Mouse (Mus musculus): ENCODE measurements around the gene Exoc5. TPM values are rescaled to one million over a fixed set of nuclear protein-coding genes. Genes with fewer than 3 reads are reported as not detected.

The Exoc5 gene
- polyA plus RNA-seq, 1 experiment from 2014 or later = 94.0 TPM

DNA sequence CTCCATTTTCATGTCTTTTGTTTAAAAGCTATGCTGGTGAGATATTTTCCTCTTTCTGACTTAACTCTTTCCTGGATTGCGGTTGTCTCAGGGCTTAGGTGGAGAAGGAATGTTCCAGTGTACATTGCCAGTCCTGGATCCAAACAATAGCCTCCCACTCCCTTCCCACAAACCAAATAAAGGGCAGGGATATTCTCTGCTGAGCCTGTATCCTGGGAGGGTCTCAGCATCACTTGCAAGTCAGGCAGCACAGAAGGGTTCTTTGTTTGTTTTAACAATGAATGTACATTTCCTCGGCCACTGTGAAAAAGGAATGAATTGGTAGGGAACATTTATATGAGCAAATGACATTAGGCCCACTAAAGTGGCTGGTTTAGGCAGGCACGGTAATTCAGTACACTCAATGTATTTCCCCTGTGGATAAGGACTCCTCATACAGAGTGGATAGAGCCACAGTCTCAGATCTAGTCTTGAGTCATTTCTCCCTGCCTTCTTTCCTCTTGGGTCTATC lies 74.3 kb downstream of the Exoc5 start:
- no peak overlapping the region for H3K9ac ChIP-seq
- peaks cover 28% of the 10 kb centered on the region for H3K4me1 ChIP-seq
- peaks cover 13% of the 10 kb centered on the region for H3K27me3 ChIP-seq
- H3K36me3 ChIP-seq (replicated peaks) = no peaks in the 10 kb centered on the region
- peak overlapping the region; percentile 53; the same call in 1 of the 2 replicates for H3K27ac ChIP-seq
- ATAC-seq (ENCODE audit: low FRiP score) = no peak
- H3K4me2 ChIP-seq = peak overlapping the region; percentile 19; the same call in 1 of the 2 replicates
- 12% methylated on average over 3 of the region's 3 CpGs for WGBS
- no peaks in the 10 kb centered on the region for H3K9me3 ChIP-seq
- H3K4me3 ChIP-seq (replicated peaks) = no peak overlapping the region

DNA sequence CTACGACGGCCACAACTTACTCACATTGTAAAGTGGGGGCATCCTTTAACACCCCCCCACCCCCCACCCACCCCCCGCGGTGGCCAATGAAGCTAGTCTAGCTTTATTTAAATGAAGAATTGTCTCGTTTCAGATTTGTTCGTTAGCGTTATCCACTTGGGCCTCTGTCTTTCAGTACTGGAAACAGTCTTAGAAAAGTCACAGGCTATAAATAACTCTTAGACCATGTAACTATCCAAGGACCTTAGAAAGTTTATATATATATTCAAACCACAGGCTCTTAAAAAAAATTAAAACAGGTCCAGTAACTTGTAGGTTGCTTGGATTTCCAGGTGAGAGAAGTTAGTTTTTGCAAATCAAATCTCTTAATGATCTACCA lies 75.3 kb downstream of the Exoc5 start:
- Histone ChIP-seq H3K4me2 (peak overlapping the region; percentile 52), H3K4me3 (replicated peaks) (no peak overlapping the region; the same call in 1 of the 2 replicates), H3K9ac (no peak overlapping the region), H3K27ac (peak overlapping the region; percentile 71), H3K36me3 (replicated peaks) (no peaks in the 10 kb centered on the region), H3K9me3 (no peaks in the 10 kb centered on the region), H3K27me3 (peaks cover 16% of the 10 kb centered on the region), H3K4me1 (peaks cover 28% of the 10 kb centered on the region)
- WGBS = under 1% methylated on average over 7 of the region's 7 CpGs
- peak; percentile 22; the same call in 1 of the 2 replicates for ATAC-seq (ENCODE audit: low FRiP score)

DNA sequence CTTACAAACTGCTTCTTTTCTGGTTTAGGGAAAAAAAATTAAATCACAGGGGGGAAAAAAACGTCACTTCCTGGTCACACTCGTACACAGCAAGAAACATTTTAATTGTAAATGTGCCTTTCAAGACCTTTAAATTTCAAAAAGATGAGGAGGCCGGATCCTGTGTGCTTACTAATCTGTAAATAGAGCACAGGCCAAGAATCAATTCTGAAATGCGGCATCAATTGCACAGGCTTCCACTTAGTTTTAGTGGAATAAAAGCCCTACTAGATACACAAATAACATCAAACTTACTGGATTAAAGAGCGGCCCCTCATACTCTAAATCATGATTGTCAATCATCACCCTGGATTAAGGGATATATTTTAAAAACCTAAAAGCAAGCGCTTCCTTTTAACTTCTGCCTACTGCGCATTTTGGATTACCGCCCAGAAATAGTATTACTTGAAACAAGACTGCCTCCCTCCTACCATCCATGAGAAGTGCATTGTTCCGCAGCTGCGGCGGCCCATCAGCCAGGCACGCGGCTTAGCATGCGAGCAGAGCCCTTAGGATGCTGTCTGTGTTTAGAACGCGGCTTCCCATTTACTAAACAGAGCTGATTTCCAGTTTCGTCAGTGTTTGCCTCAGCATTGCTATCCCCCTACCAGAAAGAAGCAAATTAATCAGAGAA lies 75.8 kb downstream of the Exoc5 start:
- no peak overlapping the region for H3K9ac ChIP-seq
- peaks cover 18% of the 10 kb centered on the region for H3K27me3 ChIP-seq
- peak overlapping the region; percentile 52 for H3K4me2 ChIP-seq
- WGBS = 5% methylated on average over 17 of the region's 17 CpGs
- ATAC-seq (ENCODE audit: low FRiP score) = peak; percentile 91
- no peaks in the 10 kb centered on the region for H3K36me3 ChIP-seq (replicated peaks)
- H3K27ac ChIP-seq = peak overlapping the region; percentile 71
- no peaks in the 10 kb centered on the region for H3K9me3 ChIP-seq
- H3K4me1 ChIP-seq = peaks cover 28% of the 10 kb centered on the region
- no peak overlapping the region; the same call in 1 of the 2 replicates for H3K4me3 ChIP-seq (replicated peaks)

DNA sequence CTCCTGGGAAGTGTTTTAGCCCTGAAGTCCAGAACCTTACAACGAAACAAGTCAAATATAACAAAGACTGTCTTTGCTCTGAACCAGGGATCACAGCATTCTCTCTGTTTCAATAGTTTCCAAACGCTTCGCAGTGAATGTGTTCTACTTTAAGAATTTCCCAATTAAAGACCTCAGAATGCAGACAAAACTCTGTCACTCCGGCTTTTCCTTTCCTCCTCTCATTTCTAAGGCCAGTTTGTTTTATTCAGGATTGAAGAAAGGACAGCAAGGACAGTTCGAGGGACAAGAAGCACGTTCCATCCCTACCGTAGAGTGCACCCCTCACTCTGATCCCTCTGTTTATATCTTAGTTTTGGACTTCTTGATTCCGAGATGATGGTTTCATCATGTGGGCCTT lies 76.6 kb downstream of the Exoc5 start:
- WGBS = 22% methylated on average over 8 of the region's 8 CpGs
- no peak overlapping the region for H3K9ac ChIP-seq
- no peak overlapping the region for H3K4me3 ChIP-seq (replicated peaks)
- no peaks in the 10 kb centered on the region for H3K9me3 ChIP-seq
- H3K36me3 ChIP-seq (replicated peaks) = no peaks in the 10 kb centered on the region
- peaks cover 21% of the 10 kb centered on the region for H3K27me3 ChIP-seq
- peak overlapping the region; percentile 52 for H3K4me2 ChIP-seq
- no peak for ATAC-seq (ENCODE audit: low FRiP score)
- no peak overlapping the region for H3K27ac ChIP-seq
- H3K4me1 ChIP-seq = peaks cover 28% of the 10 kb centered on the region

DNA sequence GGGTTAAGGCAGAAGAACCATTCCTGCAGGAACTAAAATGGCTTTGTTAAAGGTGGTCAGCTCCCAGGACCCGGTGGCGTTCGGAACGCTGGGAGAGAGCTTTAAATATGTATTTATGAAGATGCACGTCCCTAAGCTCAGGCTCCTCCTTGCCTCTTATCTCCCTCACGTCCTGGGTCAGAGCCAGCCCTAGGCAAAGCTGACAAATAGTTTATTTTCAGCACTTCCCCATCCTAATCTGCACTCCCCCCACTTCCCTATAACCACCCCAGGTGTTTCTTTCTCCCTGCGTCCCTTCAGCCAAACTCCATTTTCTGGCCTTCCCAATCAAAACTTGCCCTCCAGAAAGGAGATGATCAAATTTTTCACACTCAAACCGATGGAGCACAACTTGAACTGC lies 80.2 kb downstream of the Exoc5 start:
- no peaks in the 10 kb centered on the region for H3K36me3 ChIP-seq (replicated peaks)
- no peak for ATAC-seq (ENCODE audit: low FRiP score)
- no peaks in the 10 kb centered on the region for H3K9me3 ChIP-seq
- H3K27ac ChIP-seq = no peak overlapping the region
- H3K4me2 ChIP-seq = no peak overlapping the region
- WGBS = 76% methylated on average over 8 of the region's 8 CpGs
- no peak overlapping the region for H3K4me3 ChIP-seq (replicated peaks)
- peaks cover 16% of the 10 kb centered on the region for H3K4me1 ChIP-seq
- no peak overlapping the region for H3K9ac ChIP-seq
- H3K27me3 ChIP-seq = peaks cover 30% of the 10 kb centered on the region

DNA sequence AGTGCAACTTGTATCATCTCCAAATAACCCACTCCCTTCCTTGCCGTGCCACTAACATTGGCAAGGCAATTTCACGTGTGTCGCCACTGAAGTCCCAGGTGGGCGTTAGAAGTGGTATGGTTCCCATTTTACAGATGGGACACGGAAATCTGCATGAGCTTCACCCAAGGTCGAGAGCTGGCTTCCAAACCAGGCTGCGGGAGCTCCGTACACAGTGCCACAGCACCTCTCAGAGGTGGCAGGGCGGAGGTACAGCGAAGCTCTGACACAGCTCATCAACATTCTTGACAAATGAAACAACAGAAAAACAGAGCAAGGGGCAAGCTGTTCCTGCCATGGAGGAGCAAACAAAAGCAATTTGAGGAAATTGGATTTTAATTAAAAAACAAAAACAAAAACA lies 80.8 kb downstream of the Exoc5 start:
- Histone ChIP-seq H3K9ac (no peak overlapping the region), H3K27ac (no peak overlapping the region), H3K4me1 (peaks cover 13% of the 10 kb centered on the region), H3K36me3 (replicated peaks) (no peaks in the 10 kb centered on the region), H3K4me3 (replicated peaks) (no peak overlapping the region), H3K4me2 (no peak overlapping the region), H3K9me3 (no peaks in the 10 kb centered on the region), H3K27me3 (peaks cover 30% of the 10 kb centered on the region)
- 41% methylated on average over 10 of the region's 10 CpGs for WGBS
- ATAC-seq (ENCODE audit: low FRiP score) = peak; percentile 53; the same call in 1 of the 2 replicates

DNA sequence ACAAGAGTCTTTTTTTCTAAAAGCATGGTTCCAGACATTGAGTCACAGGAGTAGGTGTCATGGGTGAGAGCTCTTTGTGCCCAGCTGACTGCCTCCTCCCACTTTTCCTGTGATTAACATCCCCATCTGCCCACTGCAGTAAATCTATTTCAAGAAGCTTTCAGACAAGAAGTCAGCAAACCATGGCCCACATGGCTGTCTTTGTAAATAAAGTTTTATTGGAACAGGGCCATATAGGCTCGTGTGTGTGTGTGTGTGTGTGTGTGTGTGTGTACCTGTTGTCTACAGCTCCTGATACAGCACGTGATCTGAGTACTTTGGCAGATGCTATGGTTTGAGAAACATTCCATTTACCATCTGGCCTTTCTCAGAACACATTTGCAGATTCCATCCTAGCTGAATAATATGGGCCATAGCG lies 87.5 kb downstream of the Exoc5 start:
- no peaks in the 10 kb centered on the region for H3K36me3 ChIP-seq (replicated peaks)
- no peaks in the 10 kb centered on the region for H3K4me1 ChIP-seq
- WGBS = 76% methylated on average over 3 of the region's 3 CpGs
- H3K4me3 ChIP-seq (replicated peaks) = no peak overlapping the region
- no peak overlapping the region for H3K27ac ChIP-seq
- peaks cover 8% of the 10 kb centered on the region; the same call in 1 of the 2 replicates for H3K27me3 ChIP-seq
- no peaks in the 10 kb centered on the region for H3K9me3 ChIP-seq
- no peak overlapping the region for H3K4me2 ChIP-seq
- no peak for ATAC-seq (ENCODE audit: low FRiP score)
- H3K9ac ChIP-seq = no peak overlapping the region

DNA sequence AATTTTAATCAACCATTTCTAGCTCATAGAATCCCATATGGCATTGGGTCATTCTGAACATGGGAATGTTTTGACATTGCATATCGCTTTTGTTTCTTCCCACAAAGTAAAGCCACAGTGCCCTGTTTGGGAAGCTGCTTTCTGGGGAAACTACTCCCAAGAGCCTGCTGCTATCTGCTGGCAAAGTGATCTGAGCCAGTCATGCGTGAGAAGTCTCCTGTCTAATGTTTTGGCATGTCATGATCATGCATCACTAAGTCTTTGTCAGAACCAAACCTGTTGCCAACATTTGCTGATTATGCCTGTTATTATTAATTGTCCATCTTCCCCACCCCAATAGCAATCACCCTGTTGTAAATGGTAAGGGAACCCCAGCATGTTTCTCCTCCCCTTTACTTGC lies 94.9 kb downstream of the Exoc5 start:
- Histone ChIP-seq H3K27me3 (no peaks in the 10 kb centered on the region), H3K4me1 (no peaks in the 10 kb centered on the region), H3K27ac (no peak overlapping the region), H3K9me3 (no peaks in the 10 kb centered on the region), H3K36me3 (replicated peaks) (no peaks in the 10 kb centered on the region), H3K4me2 (no peak overlapping the region), H3K4me3 (replicated peaks) (no peak overlapping the region), H3K9ac (no peak overlapping the region)
- no peak for ATAC-seq (ENCODE audit: low FRiP score)
- WGBS = 85% methylated on average over 2 of the region's 2 CpGs

DNA sequence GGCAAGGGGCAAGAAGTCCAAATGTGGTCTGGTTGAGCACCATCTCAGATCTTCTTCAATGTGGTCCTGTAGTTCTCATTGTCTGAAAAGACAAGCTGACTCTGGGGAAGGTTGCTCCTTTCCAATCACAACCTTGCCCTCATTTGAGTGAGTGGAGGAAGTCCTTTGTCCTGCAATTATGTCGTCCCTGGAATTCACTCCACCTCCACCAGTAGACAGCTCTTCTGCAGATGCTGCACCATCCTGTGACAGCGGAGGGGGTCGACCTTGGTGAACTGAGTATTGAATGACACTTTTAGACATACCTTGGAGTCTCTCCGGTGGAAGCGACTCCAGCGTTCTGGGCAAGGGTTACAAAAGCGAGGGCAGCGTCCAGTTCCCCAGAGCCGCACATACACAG lies 97.8 kb downstream of the Exoc5 start:
- no peaks in the 10 kb centered on the region for H3K9me3 ChIP-seq
- no peak overlapping the region for H3K9ac ChIP-seq
- no peaks in the 10 kb centered on the region for H3K27me3 ChIP-seq
- ATAC-seq (ENCODE audit: low FRiP score) = no peak
- 84% methylated on average over 9 of the region's 9 CpGs for WGBS
- no peaks in the 10 kb centered on the region for H3K4me1 ChIP-seq
- H3K36me3 ChIP-seq (replicated peaks) = no peaks in the 10 kb centered on the region
- H3K27ac ChIP-seq = no peak overlapping the region
- H3K4me3 ChIP-seq (replicated peaks) = no peak overlapping the region
- H3K4me2 ChIP-seq = no peak overlapping the region

Other genes with a start within 250 kb of the Exoc5 start
- gene Ap5m1, start 556 bp downstream of the Exoc5 start, polyA plus RNA-seq (2016; fragmentation: Nextera tagmentation; extraction: Ambion mirVana) = 33.4 and 35.3 TPM in 2 replicates
- gene Naa30, start 105.6 kb upstream of the Exoc5 start, polyA plus RNA-seq (2016; fragmentation: Nextera tagmentation; extraction: Ambion mirVana) = 20.4 and 21.9 TPM in 2 replicates
- 0.20 TPM in 1 of 2 replicates, not detected in the other for gene ccdc198, start 178.8 kb upstream of the Exoc5 start, polyA plus RNA-seq (2016; fragmentation: Nextera tagmentation; extraction: Ambion mirVana)